Mouse (Mus musculus) right cerebral cortex, postnatal 4 days (tissue): ENCODE results near the gene Adcyap1.

Experiments used
- DNase-seq: peaks from one replicate; pipeline ENCODE4 v3.0.0-alpha.2; 2022

Adcyap1 gene

GRCm38 (mm10) chr17:93198717-93199116, at the start of gene Adcyap1:
Gene Adcyap1 (plus strand): TSS chr17:93199017.
- no peak for DNase-seq

DNA sequence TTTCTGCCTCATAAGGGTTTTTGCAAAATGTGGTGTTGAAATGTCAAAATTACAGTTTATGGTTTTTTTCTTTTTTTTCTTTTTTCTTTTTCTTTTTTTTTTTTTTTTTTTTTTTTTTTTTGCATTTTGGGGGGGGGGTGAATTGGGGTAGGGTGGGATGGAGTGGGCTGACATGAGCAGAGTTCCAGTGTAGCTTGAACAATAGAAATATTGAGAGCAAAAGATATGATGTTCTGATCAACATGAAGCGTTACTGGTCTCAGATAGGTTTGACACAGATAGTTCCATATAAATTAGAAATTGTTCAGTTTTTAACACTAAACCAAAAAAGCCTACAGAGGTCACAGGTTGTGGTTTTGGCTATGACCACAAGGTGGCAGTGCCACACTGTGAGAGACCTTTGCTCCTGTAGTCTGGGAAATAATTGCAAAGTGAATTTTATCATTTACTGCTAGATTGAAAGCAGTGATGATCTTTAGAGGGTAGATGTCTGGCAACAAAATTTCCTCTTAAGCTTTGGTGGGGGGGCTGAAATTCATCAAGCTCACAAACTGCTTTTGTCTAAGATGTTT, 40.5 kb upstream of the Adcyap1 start:
- peak; percentile 68 for DNase-seq

GRCm38 (mm10) chr17:93169572-93169971, 29.2 kb upstream of the Adcyap1 start:
- no peak for DNase-seq

DNA sequence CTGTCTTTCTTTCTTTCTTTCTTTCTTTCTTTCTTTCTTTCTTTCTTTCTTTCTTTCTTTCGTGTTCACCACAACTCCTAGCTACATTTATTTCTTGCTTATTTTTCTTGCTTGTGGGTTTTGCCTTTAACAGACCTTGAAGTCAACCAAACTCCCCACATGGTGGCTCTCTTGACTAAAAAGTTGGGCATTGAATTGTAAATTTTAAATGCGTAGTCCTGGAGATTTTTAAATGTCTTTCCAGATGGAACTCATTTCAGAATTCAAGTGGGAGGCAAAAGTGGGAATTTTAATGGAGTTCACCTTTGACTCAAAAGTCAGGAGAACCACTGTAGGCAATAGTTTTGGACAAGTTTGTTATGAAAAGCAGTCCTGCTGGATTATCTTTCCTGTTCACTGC, 2.0 kb upstream of the Adcyap1 start:
- peak; percentile 11 for DNase-seq

- no peak for DNase-seq
Measured at GRCm38 (mm10) chr17:93198213-93198612, 604 bp upstream of the Adcyap1 start.

DNA sequence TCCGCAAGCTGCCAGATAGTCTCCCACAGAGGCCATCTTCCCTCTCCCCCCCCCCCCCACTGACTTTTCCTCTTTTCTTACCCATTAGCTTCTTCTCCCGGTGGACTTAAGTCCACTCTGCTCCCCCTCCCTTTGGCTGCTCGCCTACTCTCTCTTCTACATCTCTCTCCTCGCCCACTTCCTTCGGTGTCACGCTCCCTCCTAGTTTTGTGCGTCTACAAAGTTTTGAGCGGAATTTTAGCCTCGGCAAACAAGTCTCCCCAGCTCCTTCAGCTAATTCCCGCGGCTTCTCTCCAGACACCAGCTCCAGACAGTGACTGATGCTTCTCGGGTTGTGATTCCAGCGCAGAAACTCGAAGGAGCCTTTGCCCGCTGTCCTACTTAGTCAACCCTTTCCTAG, 401 bp downstream of the Adcyap1 start:
- DNase-seq, result peak; percentile 16

- peak; percentile 12 for DNase-seq
Measured at GRCm38 (mm10) chr17:93199747-93200146, 930 bp downstream of the Adcyap1 start.

- peak; percentile 28 for DNase-seq
Measured at GRCm38 (mm10) chr17:93200386-93201264, 1.8 kb downstream of the Adcyap1 start.

DNA sequence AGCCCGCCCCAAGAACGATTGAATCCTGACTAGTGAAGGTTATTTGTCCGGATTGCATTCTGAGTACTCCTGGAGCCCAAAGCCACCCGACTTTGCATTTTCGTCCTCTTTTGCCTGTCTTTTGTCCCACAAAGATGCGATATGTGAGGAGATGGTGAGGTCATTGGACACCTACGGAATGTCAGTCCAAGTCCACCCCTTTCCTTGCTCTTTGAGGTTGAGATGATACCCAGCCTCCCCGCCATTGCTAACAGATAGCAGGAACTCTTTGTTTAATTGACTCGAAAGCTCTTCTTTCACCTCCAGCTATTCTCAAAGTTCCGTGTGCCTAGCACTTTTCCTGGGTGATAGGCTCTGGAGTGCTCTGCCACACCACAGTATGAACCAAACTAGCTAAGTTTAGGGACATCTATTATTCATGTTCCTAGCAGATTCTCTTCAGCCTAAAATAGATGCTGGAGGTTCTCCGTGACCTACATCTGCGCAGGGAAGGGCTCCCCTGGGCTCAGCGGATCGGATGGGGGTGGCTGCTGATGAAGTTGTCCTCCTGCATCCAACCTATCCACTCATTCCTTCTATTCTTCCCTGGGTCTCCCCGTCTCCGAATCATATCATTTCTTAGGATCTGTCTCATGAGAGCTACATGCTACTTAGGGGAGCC, 2.6 kb downstream of the Adcyap1 start:
- peak; percentile 9 for DNase-seq

- DNase-seq, result peak; percentile 52
Measured at GRCm38 (mm10) chr17:93202165-93203075, 3.6 kb downstream of the Adcyap1 start.

DNA sequence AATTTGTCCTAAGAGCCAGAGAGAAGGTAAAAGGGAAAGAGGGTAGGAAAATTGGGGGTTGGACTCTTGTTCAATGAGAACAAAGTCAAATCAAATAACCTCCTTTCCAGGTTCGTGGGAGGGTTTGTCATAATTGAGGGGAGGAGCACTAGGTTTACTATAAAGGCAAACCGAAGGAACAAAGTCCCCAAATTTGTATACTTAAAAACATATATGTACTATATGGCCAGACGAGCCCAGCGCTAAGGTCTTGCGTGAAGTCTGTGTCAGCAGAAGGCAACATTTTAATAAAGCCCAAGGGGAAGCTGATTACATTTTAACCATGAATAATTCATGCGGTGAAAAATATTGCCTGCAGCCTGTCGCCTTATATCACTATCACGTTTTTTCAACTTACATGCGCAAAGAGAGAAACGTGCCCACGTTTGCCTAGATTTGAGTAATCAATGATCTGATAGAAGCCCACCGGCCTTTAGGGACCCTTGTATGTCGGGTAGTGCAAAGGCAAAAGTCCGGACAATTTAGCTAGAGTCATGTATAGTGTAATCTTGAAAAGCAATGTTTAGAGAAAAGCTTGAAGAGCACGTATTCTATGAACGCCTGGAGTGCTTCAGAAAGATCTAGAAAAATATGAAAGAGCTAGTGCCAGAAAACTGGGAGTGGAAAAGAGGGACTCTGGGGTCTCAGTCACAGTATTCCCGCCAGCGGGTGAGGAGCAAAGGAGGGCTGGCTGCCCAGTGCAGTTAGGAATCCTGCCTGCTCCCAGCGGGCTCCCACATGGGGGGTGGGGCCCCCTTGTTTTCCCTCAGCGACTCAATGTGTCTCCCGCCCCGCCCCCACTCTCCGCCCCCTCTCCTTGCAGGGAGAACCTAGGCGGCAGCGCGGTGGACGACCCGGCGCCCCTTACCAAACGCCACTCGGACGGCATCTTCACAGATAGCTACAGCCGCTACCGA, 4.5 kb downstream of the Adcyap1 start:
- DNase-seq, result peak; percentile 67

DNA sequence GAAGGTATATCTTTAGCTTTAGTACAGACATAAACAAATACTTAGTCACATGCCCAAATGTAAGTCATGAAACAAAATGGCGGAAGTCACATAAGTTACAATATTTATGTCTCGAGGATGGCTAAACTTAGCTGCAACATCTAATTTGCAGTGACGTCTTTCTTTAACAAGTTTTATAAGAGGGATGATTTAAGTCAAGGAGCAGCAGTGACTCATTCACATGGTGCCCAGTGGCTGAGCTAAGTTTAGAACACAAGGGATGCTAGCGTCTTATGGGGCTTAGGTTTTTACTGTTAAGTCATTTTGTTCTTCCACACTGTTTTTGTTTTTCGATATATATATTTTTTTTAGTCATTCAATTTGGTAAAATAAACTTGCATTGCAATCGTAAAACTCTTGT, 19.0 kb downstream of the Adcyap1 start:
- DNase-seq, result no peak

GRCm38 (mm10) chr17:93218640-93219039, 19.8 kb downstream of the Adcyap1 start:
- no peak for DNase-seq

DNA sequence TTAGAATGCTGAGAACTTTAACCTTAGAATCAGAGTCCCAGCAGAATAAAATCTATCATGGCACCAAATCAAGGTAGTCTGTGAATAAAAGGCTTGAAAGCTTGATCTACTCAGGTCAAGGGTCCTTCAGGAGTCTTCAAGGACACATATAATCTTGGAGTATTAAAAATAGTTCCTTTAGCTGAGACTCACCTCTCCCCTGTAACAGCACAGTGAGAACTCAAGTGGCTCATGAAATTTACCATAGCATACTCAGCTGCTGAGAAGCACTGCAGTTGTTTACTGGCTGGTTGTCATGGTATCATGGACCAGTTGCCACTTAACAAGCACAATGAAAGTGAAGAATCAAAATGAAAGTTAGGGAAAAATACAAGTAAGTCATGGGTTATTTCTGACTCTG, 38.5 kb downstream of the Adcyap1 start:
- no peak for DNase-seq
